Mouse (Mus musculus): ENCODE data around the gene Tor3a.
"Not testable (repeated sequence)": the region's sequence is repeated elsewhere in the genome, so short reads cannot be mapped to it uniquely, and the experiment has no call there.

Tor3a gene

GRCm38 (mm10) chr1:156669208-156669983 lies 4.8 kb downstream of the Tor3a start:
- peak; percentile 73 for DNase-seq

- DNase-seq, result peak; percentile 74
Observed at GRCm38 (mm10) chr1:156668602-156669001, 5.6 kb downstream of the Tor3a start.

GRCm38 (mm10) chr1:156667141-156667926 lies 6.8 kb downstream of the Tor3a start:
- peak; percentile 84 for DNase-seq

- no peak for DNase-seq
Observed at GRCm38 (mm10) chr1:156665777-156666176, 8.4 kb downstream of the Tor3a start.

GRCm38 (mm10) chr1:156660660-156661236 lies 13.4 kb downstream of the Tor3a start:
- DNase-seq, result not testable (repeated sequence)

GRCm38 (mm10) chr1:156659906-156660659 lies 14.1 kb downstream of the Tor3a start:
- DNase-seq, result peak; percentile 61

- peak; percentile 39 for DNase-seq
Observed at GRCm38 (mm10) chr1:156658676-156659075, 15.5 kb downstream of the Tor3a start.

- DNase-seq, result no peak
Observed at GRCm38 (mm10) chr1:156657523-156657922, 16.6 kb downstream of the Tor3a start.

- DNase-seq, result peak; percentile 65
Observed at GRCm38 (mm10) chr1:156654735-156655530, 19.2 kb downstream of the Tor3a start.

- DNase-seq, result peak; percentile 55
Observed at GRCm38 (mm10) chr1:156652189-156652822, 21.9 kb downstream of the Tor3a start.

GRCm38 (mm10) chr1:156650631-156651030 lies 23.5 kb downstream of the Tor3a start:
- no peak for DNase-seq

- DNase-seq, result no peak
Observed at GRCm38 (mm10) chr1:156648705-156649104, 25.5 kb downstream of the Tor3a start.

- no peak for DNase-seq
Observed at GRCm38 (mm10) chr1:156645971-156646370, 28.2 kb downstream of the Tor3a start.

GRCm38 (mm10) chr1:156644780-156645523 lies 29.2 kb downstream of the Tor3a start:
- no peak for DNase-seq

- DNase-seq, result no peak
Observed at GRCm38 (mm10) chr1:156644061-156644460, 30.1 kb downstream of the Tor3a start.

GRCm38 (mm10) chr1:156642813-156643212 lies 31.3 kb downstream of the Tor3a start:
- no peak for DNase-seq

- DNase-seq, result no peak
Observed at GRCm38 (mm10) chr1:156641808-156642207, 32.3 kb downstream of the Tor3a start.

GRCm38 (mm10) chr1:156640577-156640976 lies 33.6 kb downstream of the Tor3a start:
- peak; percentile 71 for DNase-seq

GRCm38 (mm10) chr1:156639455-156639854 lies 34.7 kb downstream of the Tor3a start:
- DNase-seq, result no peak

GRCm38 (mm10) chr1:156635148-156635547 lies 39.0 kb downstream of the Tor3a start:
- DNase-seq, result no peak

GRCm38 (mm10) chr1:156633095-156633494 lies 41.1 kb downstream of the Tor3a start:
- peak; percentile 79 for DNase-seq

Measured in lung, postnatal 36 days (tissue).